Mouse (Mus musculus): ENCODE measurements around the gene Psip1.
"Not testable (repeated sequence)": the region's sequence is repeated elsewhere in the genome, so short reads cannot be mapped to it uniquely, and the experiment has no call there.

Psip1 gene

GRCm38 (mm10) chr4:83486117-83486901 is at the start of gene Psip1:
Gene Psip1, minus strand, starts transcription at chr4:83486459.
- in situ Hi-C loops (cut with MboI; ENCODE audit: low pct_unique_long_range_greater_than_20kb in 1 of 2, low sequenced_read_pairs in 2 of 2, unreplicated experiment in 1 of 2) = no loop called here

GRCm38 (mm10) chr4:83534024-83534423 is 47.8 kb upstream of the Psip1 start:
- in situ Hi-C loops (cut with MboI; ENCODE audit: low pct_unique_long_range_greater_than_20kb in 1 of 2, low sequenced_read_pairs in 2 of 2, unreplicated experiment in 1 of 2) = no loop called here

GRCm38 (mm10) chr4:83533168-83533911 is 47.1 kb upstream of the Psip1 start:
- in situ Hi-C loops (cut with MboI; ENCODE audit: low pct_unique_long_range_greater_than_20kb in 1 of 2, low sequenced_read_pairs in 2 of 2, unreplicated experiment in 1 of 2) = no loop called here

- in situ Hi-C loops (cut with MboI; ENCODE audit: low pct_unique_long_range_greater_than_20kb in 1 of 2, low sequenced_read_pairs in 2 of 2, unreplicated experiment in 1 of 2) = not testable (repeated sequence)
These were observed 43.8 kb upstream of the Psip1 start for GRCm38 (mm10) chr4:83530060-83530459.

GRCm38 (mm10) chr4:83527921-83528320 is 41.7 kb upstream of the Psip1 start:
- in situ Hi-C loops (cut with MboI; ENCODE audit: low pct_unique_long_range_greater_than_20kb in 1 of 2, low sequenced_read_pairs in 2 of 2, unreplicated experiment in 1 of 2) = no loop called here

GRCm38 (mm10) chr4:83526988-83527334 is 40.7 kb upstream of the Psip1 start:
- in situ Hi-C loops (cut with MboI; ENCODE audit: low pct_unique_long_range_greater_than_20kb in 1 of 2, low sequenced_read_pairs in 2 of 2, unreplicated experiment in 1 of 2) = no loop called here

GRCm38 (mm10) chr4:83526270-83526987 is 40.2 kb upstream of the Psip1 start:
- in situ Hi-C loops (cut with MboI; ENCODE audit: low pct_unique_long_range_greater_than_20kb in 1 of 2, low sequenced_read_pairs in 2 of 2, unreplicated experiment in 1 of 2) = no loop called here

- in situ Hi-C loops (cut with MboI; ENCODE audit: low pct_unique_long_range_greater_than_20kb in 1 of 2, low sequenced_read_pairs in 2 of 2, unreplicated experiment in 1 of 2) = no loop called here
These were observed 39.4 kb upstream of the Psip1 start for GRCm38 (mm10) chr4:83525690-83526055.

GRCm38 (mm10) chr4:83524843-83525689 is 38.8 kb upstream of the Psip1 start, which contains the start of gene Ccdc171:
Gene Ccdc171, plus strand, starts transcription at chr4:83525545.
- in situ Hi-C loops (cut with MboI; ENCODE audit: low pct_unique_long_range_greater_than_20kb in 1 of 2, low sequenced_read_pairs in 2 of 2, unreplicated experiment in 1 of 2) = no loop called here

- in situ Hi-C loops (cut with MboI; ENCODE audit: low pct_unique_long_range_greater_than_20kb in 1 of 2, low sequenced_read_pairs in 2 of 2, unreplicated experiment in 1 of 2) = no loop called here
These were observed 38.2 kb upstream of the Psip1 start for GRCm38 (mm10) chr4:83524456-83524842.

GRCm38 (mm10) chr4:83522066-83522465 is 35.8 kb upstream of the Psip1 start:
- in situ Hi-C loops (cut with MboI; ENCODE audit: low pct_unique_long_range_greater_than_20kb in 1 of 2, low sequenced_read_pairs in 2 of 2, unreplicated experiment in 1 of 2) = no loop called here

GRCm38 (mm10) chr4:83520308-83520707 is 34.0 kb upstream of the Psip1 start:
- in situ Hi-C loops (cut with MboI; ENCODE audit: low pct_unique_long_range_greater_than_20kb in 1 of 2, low sequenced_read_pairs in 2 of 2, unreplicated experiment in 1 of 2) = no loop called here

- in situ Hi-C loops (cut with MboI; ENCODE audit: low pct_unique_long_range_greater_than_20kb in 1 of 2, low sequenced_read_pairs in 2 of 2, unreplicated experiment in 1 of 2) = no loop called here
These were observed 33.5 kb upstream of the Psip1 start for GRCm38 (mm10) chr4:83519807-83520206.

GRCm38 (mm10) chr4:83519148-83519547 is 32.9 kb upstream of the Psip1 start:
- in situ Hi-C loops (cut with MboI; ENCODE audit: low pct_unique_long_range_greater_than_20kb in 1 of 2, low sequenced_read_pairs in 2 of 2, unreplicated experiment in 1 of 2) = no loop called here

GRCm38 (mm10) chr4:83516144-83516543 is 29.9 kb upstream of the Psip1 start:
- in situ Hi-C loops (cut with MboI; ENCODE audit: low pct_unique_long_range_greater_than_20kb in 1 of 2, low sequenced_read_pairs in 2 of 2, unreplicated experiment in 1 of 2) = not testable (repeated sequence)

- in situ Hi-C loops (cut with MboI; ENCODE audit: low pct_unique_long_range_greater_than_20kb in 1 of 2, low sequenced_read_pairs in 2 of 2, unreplicated experiment in 1 of 2) = no loop called here
These were observed 28.9 kb upstream of the Psip1 start for GRCm38 (mm10) chr4:83514976-83515669.

- in situ Hi-C loops (cut with MboI; ENCODE audit: low pct_unique_long_range_greater_than_20kb in 1 of 2, low sequenced_read_pairs in 2 of 2, unreplicated experiment in 1 of 2) = no loop called here
These were observed 27.9 kb upstream of the Psip1 start for GRCm38 (mm10) chr4:83514183-83514582.

- in situ Hi-C loops (cut with MboI; ENCODE audit: low pct_unique_long_range_greater_than_20kb in 1 of 2, low sequenced_read_pairs in 2 of 2, unreplicated experiment in 1 of 2) = no loop called here
These were observed 26.4 kb upstream of the Psip1 start for GRCm38 (mm10) chr4:83512644-83513043.

Data from mouse embryonic stem cell (cell line).